Mouse (Mus musculus): ENCODE results near the gene Synj1. TPM values are rescaled to one million over a fixed set of nuclear protein-coding genes. Genes with fewer than 3 reads are reported as not detected.

Synj1 gene
- polyA plus RNA-seq, 1 experiment: 11.3 TPM

DNA sequence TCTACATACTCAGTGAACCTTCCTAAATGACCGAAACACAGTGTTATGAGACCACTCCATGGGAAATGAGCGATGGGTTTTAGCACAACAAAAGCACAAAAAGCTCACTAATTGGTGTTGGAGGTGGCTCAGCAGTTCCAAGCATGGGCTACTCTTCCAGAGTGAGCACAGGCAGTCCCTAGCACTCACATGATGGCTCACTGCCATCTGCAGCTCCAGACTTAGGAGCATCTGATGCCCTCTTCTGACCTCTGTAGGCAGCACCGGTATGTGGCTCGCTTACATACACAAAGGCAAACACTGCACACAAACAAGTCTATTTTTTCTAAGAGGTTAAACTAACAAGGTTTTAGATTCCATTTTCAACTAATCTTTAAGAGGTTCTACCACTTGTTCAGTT is 44.9 kb downstream of the Synj1 start:
- no peaks in the 10 kb centered on the region for H3K27me3 ChIP-seq (ENCODE audit: control insufficient read depth, insufficient read depth, insufficient read length)
- H3K36me3 ChIP-seq (ENCODE audit: control insufficient read depth, insufficient read depth): peaks cover 16% of the 10 kb centered on the region
- no peak overlapping the region for H3ac ChIP-seq (ENCODE audit: control insufficient read depth, insufficient read length, low read depth)
- H3K79me2 ChIP-seq (ENCODE audit: control insufficient read depth, insufficient read depth): no peaks in the 10 kb centered on the region
- H3K79me3 ChIP-seq (ENCODE audit: low read depth): no peaks in the 10 kb centered on the region
- H3K4me3 ChIP-seq (ENCODE audit: insufficient read depth, poor library complexity, severe bottlenecking): no peak overlapping the region
- TF ChIP-seq CEBPB (IDR thresholded peaks at IDR 0.05; ENCODE audit: low read depth) (no peak), CTCF (IDR thresholded peaks at IDR 0.05; ENCODE audit: control insufficient read depth, insufficient read depth, insufficient read length) (no peak), USF1 (IDR thresholded peaks at IDR 0.05; ENCODE audit: low read depth) (no peak), MAX (IDR thresholded peaks at IDR 0.05) (no peak), MYOD1 (IDR thresholded peaks at IDR 0.05; ENCODE audit: control insufficient read depth, insufficient read length, low read depth) (no peak), MYOG (IDR thresholded peaks at IDR 0.05; ENCODE audit: control insufficient read depth, extremely low read depth, insufficient read length) (no peak), FOSL1 (IDR thresholded peaks at IDR 0.05; ENCODE audit: insufficient read depth, low read length, poor library complexity, severe bottlenecking) (no peak)

DNA sequence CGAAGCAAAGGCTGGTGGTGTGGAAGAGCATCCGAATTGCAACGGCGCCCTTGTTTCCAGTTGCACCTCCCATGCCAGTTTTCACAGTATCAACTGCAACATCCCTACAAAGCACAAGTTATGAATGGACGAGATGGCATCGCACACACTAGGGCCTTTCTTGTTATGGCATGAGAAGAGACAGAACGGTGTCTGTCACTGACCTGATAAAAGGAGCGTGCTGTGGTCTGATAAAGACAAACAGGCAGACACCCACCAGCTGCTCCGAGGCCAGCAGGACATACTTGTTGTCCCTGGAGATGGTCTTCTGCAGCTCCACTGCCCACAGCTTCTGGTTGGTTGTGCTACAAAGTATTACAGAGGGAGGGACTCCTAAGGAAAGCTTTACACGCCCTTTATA is 46.8 kb downstream of the Synj1 start:
- H3K27me3 ChIP-seq (ENCODE audit: control insufficient read depth, insufficient read depth, insufficient read length): no peaks in the 10 kb centered on the region
- H3K79me2 ChIP-seq (ENCODE audit: control insufficient read depth, insufficient read depth): no peaks in the 10 kb centered on the region
- H3K36me3 ChIP-seq (ENCODE audit: control insufficient read depth, insufficient read depth): peaks cover 16% of the 10 kb centered on the region
- no peak overlapping the region for H3ac ChIP-seq (ENCODE audit: control insufficient read depth, insufficient read length, low read depth)
- no peaks in the 10 kb centered on the region for H3K79me3 ChIP-seq (ENCODE audit: low read depth)
- TF ChIP-seq CTCF (IDR thresholded peaks at IDR 0.05; ENCODE audit: control insufficient read depth, insufficient read depth, insufficient read length) (no peak), USF1 (IDR thresholded peaks at IDR 0.05; ENCODE audit: low read depth) (no peak), FOSL1 (IDR thresholded peaks at IDR 0.05; ENCODE audit: insufficient read depth, low read length, poor library complexity, severe bottlenecking) (no peak), CEBPB (IDR thresholded peaks at IDR 0.05; ENCODE audit: low read depth) (no peak), MYOG (IDR thresholded peaks at IDR 0.05; ENCODE audit: control insufficient read depth, extremely low read depth, insufficient read length) (no peak)
- H3K4me3 ChIP-seq (ENCODE audit: insufficient read depth, poor library complexity, severe bottlenecking): no peak overlapping the region

DNA sequence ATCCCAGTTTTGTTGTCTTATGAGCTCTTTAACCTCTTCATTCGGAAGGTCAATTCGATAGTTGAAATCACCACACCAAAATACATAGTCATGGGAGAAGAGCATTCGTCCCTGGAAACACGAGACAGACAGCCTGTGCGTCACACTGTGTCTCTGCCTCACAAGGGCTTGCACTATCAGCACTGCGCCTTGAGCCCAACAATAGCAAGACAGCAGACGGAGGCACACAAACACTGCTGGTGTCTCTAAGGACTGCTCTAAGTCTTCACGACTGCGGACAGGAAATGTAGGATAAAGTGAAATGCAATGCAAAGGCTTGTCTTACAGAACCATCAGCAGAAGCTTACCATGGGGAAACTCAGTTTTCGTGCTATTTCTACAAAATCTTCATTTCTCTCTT is 47.2 kb downstream of the Synj1 start:
- Histone ChIP-seq H3K36me3 (ENCODE audit: control insufficient read depth, insufficient read depth) (peaks cover 16% of the 10 kb centered on the region), H3K4me3 (ENCODE audit: insufficient read depth, poor library complexity, severe bottlenecking) (no peak overlapping the region), H3K79me3 (ENCODE audit: low read depth) (no peaks in the 10 kb centered on the region), H3K27me3 (ENCODE audit: control insufficient read depth, insufficient read depth, insufficient read length) (no peaks in the 10 kb centered on the region), H3ac (ENCODE audit: control insufficient read depth, insufficient read length, low read depth) (no peak overlapping the region), H3K79me2 (ENCODE audit: control insufficient read depth, insufficient read depth) (no peaks in the 10 kb centered on the region)
- TF ChIP-seq CEBPB (IDR thresholded peaks at IDR 0.05; ENCODE audit: low read depth) (no peak), FOSL1 (IDR thresholded peaks at IDR 0.05; ENCODE audit: insufficient read depth, low read length, poor library complexity, severe bottlenecking) (no peak), MAX (IDR thresholded peaks at IDR 0.05) (no peak), CTCF (IDR thresholded peaks at IDR 0.05; ENCODE audit: control insufficient read depth, insufficient read depth, insufficient read length) (no peak), MYOD1 (IDR thresholded peaks at IDR 0.05; ENCODE audit: control insufficient read depth, insufficient read length, low read depth) (no peak), MYOG (IDR thresholded peaks at IDR 0.05; ENCODE audit: control insufficient read depth, extremely low read depth, insufficient read length) (no peak), USF1 (IDR thresholded peaks at IDR 0.05; ENCODE audit: low read depth) (no peak)

DNA sequence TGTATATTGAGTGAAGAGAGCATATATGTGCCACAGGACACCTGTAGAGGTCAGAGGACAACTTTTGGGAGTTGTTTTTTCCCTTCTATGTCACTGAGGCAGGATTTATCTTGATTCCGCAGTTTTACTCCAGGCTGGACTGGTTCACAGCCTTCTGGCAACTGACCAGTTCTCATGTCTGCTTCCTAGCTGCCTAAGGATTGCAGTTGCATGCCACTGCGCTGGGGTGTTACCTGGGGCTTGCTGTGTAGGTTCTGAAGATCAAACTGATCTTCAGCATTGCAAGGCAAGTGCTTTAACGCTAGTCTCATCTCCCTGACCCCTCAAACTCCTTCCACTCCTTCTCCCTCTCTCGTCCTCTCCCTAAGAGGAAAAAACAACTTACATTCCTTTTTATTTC is 47.9 kb downstream of the Synj1 start:
- H3K79me2 ChIP-seq (ENCODE audit: control insufficient read depth, insufficient read depth): no peaks in the 10 kb centered on the region
- no peaks in the 10 kb centered on the region for H3K79me3 ChIP-seq (ENCODE audit: low read depth)
- H3K27me3 ChIP-seq (ENCODE audit: control insufficient read depth, insufficient read depth, insufficient read length): no peaks in the 10 kb centered on the region
- H3K4me3 ChIP-seq (ENCODE audit: insufficient read depth, poor library complexity, severe bottlenecking): no peak overlapping the region
- TF ChIP-seq MAX (IDR thresholded peaks at IDR 0.05) (no peak), CTCF (IDR thresholded peaks at IDR 0.05; ENCODE audit: control insufficient read depth, insufficient read depth, insufficient read length) (no peak), CEBPB (IDR thresholded peaks at IDR 0.05; ENCODE audit: low read depth) (no peak), FOSL1 (IDR thresholded peaks at IDR 0.05; ENCODE audit: insufficient read depth, low read length, poor library complexity, severe bottlenecking) (no peak), MYOD1 (IDR thresholded peaks at IDR 0.05; ENCODE audit: control insufficient read depth, insufficient read length, low read depth) (no peak), MYOG (IDR thresholded peaks at IDR 0.05; ENCODE audit: control insufficient read depth, extremely low read depth, insufficient read length) (no peak), USF1 (IDR thresholded peaks at IDR 0.05; ENCODE audit: low read depth) (no peak)
- H3ac ChIP-seq (ENCODE audit: control insufficient read depth, insufficient read length, low read depth): no peak overlapping the region
- H3K36me3 ChIP-seq (ENCODE audit: control insufficient read depth, insufficient read depth): peaks cover 13% of the 10 kb centered on the region

DNA sequence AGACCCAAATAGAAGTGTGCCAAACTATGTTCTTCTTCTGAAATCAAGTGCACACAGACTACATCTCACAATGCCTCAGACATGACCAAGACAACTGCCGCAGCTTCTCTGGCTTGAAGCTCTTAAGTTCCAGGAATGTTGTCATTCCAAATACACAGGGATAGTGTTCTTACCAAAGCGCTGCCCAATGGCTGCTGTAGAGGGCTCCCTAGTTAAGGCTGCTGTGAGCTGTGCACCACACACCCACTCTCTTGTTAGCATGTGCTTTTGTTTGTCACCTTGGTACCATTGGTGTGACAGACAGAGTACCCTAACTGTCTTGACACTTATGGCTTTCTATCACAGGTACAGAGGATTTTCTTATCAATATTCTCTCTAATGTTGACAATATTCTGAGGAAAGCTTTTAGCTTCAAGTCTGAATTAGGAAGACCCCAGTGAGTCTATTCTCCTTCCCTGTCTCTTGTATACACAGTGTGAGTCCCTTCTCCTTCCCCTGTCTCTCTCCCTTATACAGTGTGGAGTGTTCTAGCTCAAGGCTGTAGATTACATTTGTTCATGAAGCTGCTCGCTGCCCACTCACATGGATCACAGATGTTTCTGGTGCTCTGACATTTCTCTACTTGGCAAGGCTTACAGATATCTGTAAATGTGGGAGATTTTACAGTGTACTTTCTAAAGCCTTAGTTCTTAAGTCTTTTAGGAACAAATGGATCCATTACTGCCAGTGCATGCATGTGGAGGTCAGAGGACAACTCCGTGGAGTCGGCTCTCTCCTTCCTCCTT is 52.6 kb downstream of the Synj1 start:
- H3K4me3 ChIP-seq (ENCODE audit: insufficient read depth, poor library complexity, severe bottlenecking): no peak overlapping the region
- H3K27me3 ChIP-seq (ENCODE audit: control insufficient read depth, insufficient read depth, insufficient read length): no peaks in the 10 kb centered on the region
- H3K79me2 ChIP-seq (ENCODE audit: control insufficient read depth, insufficient read depth): no peaks in the 10 kb centered on the region
- peaks cover 16% of the 10 kb centered on the region for H3K36me3 ChIP-seq (ENCODE audit: control insufficient read depth, insufficient read depth)
- H3ac ChIP-seq (ENCODE audit: control insufficient read depth, insufficient read length, low read depth): no peak overlapping the region
- TF ChIP-seq CTCF (IDR thresholded peaks at IDR 0.05; ENCODE audit: control insufficient read depth, insufficient read depth, insufficient read length) (no peak), CEBPB (IDR thresholded peaks at IDR 0.05; ENCODE audit: low read depth) (no peak), FOSL1 (IDR thresholded peaks at IDR 0.05; ENCODE audit: insufficient read depth, low read length, poor library complexity, severe bottlenecking) (no peak), MYOD1 (IDR thresholded peaks at IDR 0.05; ENCODE audit: control insufficient read depth, insufficient read length, low read depth) (no peak), USF1 (IDR thresholded peaks at IDR 0.05; ENCODE audit: low read depth) (no peak), MYOG (IDR thresholded peaks at IDR 0.05; ENCODE audit: control insufficient read depth, extremely low read depth, insufficient read length) (no peak), MAX (IDR thresholded peaks at IDR 0.05) (no peak)
- H3K79me3 ChIP-seq (ENCODE audit: low read depth): no peaks in the 10 kb centered on the region
